Mouse (Mus musculus) B cell, adult (primary cell): ENCODE results near the gene Cd82. TPM values are rescaled to one million over a fixed set of nuclear protein-coding genes. Genes with fewer than 3 reads are reported as not detected.

Source experiments
- total RNA-seq: library from RNA; stranded (reverse); gene quantifications from 4 replicates; pipeline ENCODE4 v1.2.4, GENCODE M21; 2023; ENCODE audit not compliant: inconsistent age

Gene Cd82
- 143 to 173 TPM (median 158 TPM) in 4 replicates for total RNA-seq

DNA sequence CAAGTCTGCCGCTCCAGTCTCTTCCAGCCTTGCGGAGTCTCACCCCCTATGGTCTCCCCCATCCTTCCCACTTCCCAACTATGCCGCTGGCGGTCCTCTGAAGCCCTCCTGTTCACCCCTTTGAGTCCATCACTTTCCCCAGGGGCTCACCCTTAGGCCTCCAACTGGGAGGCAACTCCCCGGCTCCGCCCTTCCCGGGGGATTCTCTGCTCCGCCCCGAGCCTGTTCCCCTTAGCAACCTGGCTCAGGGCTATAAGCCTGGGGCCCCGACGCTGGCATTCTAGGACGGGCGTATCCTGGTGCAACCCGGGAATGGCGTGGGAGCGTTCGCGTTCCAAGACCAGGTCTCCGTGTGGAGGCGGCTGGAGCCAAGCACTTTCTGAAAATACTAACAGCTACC lies at the start of gene Cd82:
Gene Cd82 (minus strand): TSS at position 381 of the 400 bp plus-strand sequence.

Other genes with a start within 250 kb of the Cd82 start
- 0.13 TPM in 2 of 4 replicates, not detected in the others for gene Tspan18, start 128.6 kb downstream of the Cd82 start, total RNA-seq
- gene Gm10803, start 97.4 kb upstream of the Cd82 start, total RNA-seq, result not detected in 4 replicates
- not detected in 4 replicates for gene Alx4, start 179.2 kb upstream of the Cd82 start, total RNA-seq